Mouse (Mus musculus): ENCODE data around the gene Ttyh3.
"Not testable (repeated sequence)": the region's sequence is repeated elsewhere in the genome, so short reads cannot be mapped to it uniquely, and the experiment has no call there.

DNA sequence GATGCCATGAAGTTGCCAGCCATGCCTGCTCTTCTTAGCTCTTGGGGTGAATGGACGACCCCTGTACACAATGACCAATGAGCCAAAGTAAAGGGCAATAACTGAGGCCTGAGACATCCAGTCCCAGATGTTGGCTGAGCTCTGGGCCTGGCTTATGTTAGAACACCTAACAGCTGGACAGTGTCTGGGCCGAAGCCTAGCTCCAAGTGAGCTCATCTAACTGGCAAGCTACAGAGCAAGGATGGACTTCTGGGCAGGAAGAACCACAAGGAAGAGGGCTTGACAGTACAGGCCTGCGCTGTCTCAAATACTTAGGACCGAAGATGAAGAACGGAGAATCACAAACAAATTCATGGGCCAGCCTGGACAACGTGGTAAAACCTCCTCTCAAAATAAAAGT is 23.8 kb upstream of the Ttyh3 start:
- not testable (repeated sequence) for TF ChIP-seq CTCF, EP300 (IDR thresholded peaks at IDR 0.05; ENCODE audit: low read depth)

Data from liver, postnatal 0 days (tissue).